Mouse (Mus musculus) heart, postnatal 0 days (tissue): Measurements from ENCODE around the gene Borcs7. TPM values are rescaled to one million over a fixed set of nuclear protein-coding genes. Genes with fewer than 3 reads are reported as not detected.

ENCODE experiments used
- ATAC-seq: fragments of 200-750 bp; cut with Nextera tagmentation; 2 replicates; pipeline ENCODE4 v1.8.0; 2017; ENCODE audit warnings: low read depth, moderate number of reproducible peaks, moderate library complexity; ENCODE audit not compliant: insufficient read depth
- DNase-seq: peaks from one replicate; pipeline ENCODE4 v3.0.0-alpha.2; 2016; ENCODE audit warnings: low spot score
- H3K27ac ChIP-seq: fragments of 300-500 bp; sonication (generic); 2 replicates; pipeline ENCODE4 v1.5.1; 2014; ENCODE audit warnings: low read depth, mild to moderate bottlenecking
- H3K27me3 ChIP-seq: fragments of 300-500 bp; sonication (generic); 2 replicates; pipeline ENCODE4 v1.6.1; 2014; ENCODE audit warnings: low read length, mixed read lengths; ENCODE audit not compliant: control insufficient read depth, insufficient read depth
- H3K36me3 ChIP-seq: fragments of 300-500 bp; sonication (generic); replicated peaks from 2 replicates; pipeline ENCODE4 v1.6.1; 2014; ENCODE audit warnings: low read length, mixed read lengths; ENCODE audit not compliant: control insufficient read depth, insufficient read depth
- H3K4me1 ChIP-seq: fragments of 300-500 bp; sonication (generic); 2 replicates; pipeline ENCODE4 v1.6.1; 2014; ENCODE audit warnings: antibody characterized with exemption; ENCODE audit not compliant: control insufficient read depth, insufficient read depth
- H3K4me2 ChIP-seq: fragments of 300-500 bp; sonication (generic); 2 replicates; pipeline ENCODE4 v1.6.1; 2014; ENCODE audit warnings: low read depth, mild to moderate bottlenecking, low read length, moderate library complexity
- H3K4me3 ChIP-seq: fragments of 300-500 bp; sonication (generic); 2 replicates; pipeline ENCODE4 v1.5.1; 2014; ENCODE audit warnings: low read depth, low read length
- H3K9ac ChIP-seq: fragments of 300-500 bp; sonication (generic); replicated peaks from 2 replicates; pipeline ENCODE4 v1.6.1; 2014; ENCODE audit warnings: low read depth, low read length, mixed read lengths
- H3K9me3 ChIP-seq: fragments of 300-500 bp; sonication (generic); replicated peaks from 2 replicates; pipeline ENCODE4 v1.6.1; 2016; ENCODE audit warnings: low read length; ENCODE audit not compliant: control insufficient read depth
- CTCF ChIP-seq: IDR thresholded peaks from 2 replicates; pipeline ENCODE4 v1.5.1; 2016; ENCODE audit warnings: antibody characterized with exemption, control low read depth, low read depth
- EP300 ChIP-seq: IDR thresholded peaks from 2 replicates; pipeline ENCODE4 v1.6.1; 2016; ENCODE audit warnings: antibody characterized with exemption, low read depth
- WGBS: fragments of 180-500 bp; shearing (Covaris S2); extraction: QIAGEN DNeasy Blood & Tissue Kit; methylation state at CpG from one replicate; pipeline ENCODE4 v1.1.7; 2014; 5-methylcytosine and 5-hydroxymethylcytosine counted together
- polyA plus RNA-seq: library from polyadenylated mRNA; unstranded; fragments of >200 nt; fragmentation: Nextera tagmentation; extraction: Ambion mirVana; gene quantifications from 2 replicates; pipeline ENCODE4 v1.2.1, GENCODE M21; 2015
- total RNA-seq: library from RNA; depleted of rRNA; stranded (reverse); fragments of >200 nt; gene quantifications from 2 replicates; pipeline ENCODE4 v1.2.3, GENCODE M21; 2014; ENCODE audit warnings: low replicate concordance

Gene Borcs7
- total and polyA plus RNA-seq, 2 experiments from 2014 or later = 9.0 to 22.2 TPM

- H3K4me3 ChIP-seq = no peak overlapping the region
- no peak for ATAC-seq
- no peak for DNase-seq
- no peak overlapping the region for H3K4me2 ChIP-seq
- H3K4me1 ChIP-seq = no peaks in the 10 kb centered on the region
- no peak for TF ChIP-seq CTCF
- TF ChIP-seq EP300 = no peak
- H3K27me3 ChIP-seq = no peaks in the 10 kb centered on the region
- H3K9me3 ChIP-seq = 0 out of 2 replicates have a peak, but pooled peaks cover 4% of the 10 kb centered on the region
- peaks cover 53% of the 10 kb centered on the region for H3K36me3 ChIP-seq
- no peak overlapping the region for H3K9ac ChIP-seq
- WGBS = 78% methylated on average over 4 of the region's 4 CpGs
- H3K27ac ChIP-seq = no peak overlapping the region
Observed at GRCm38 (mm10) chr19:46718150-46718549, 28.4 kb downstream of the Borcs7 start.

GRCm38 (mm10) chr19:46724411-46724810 lies 34.7 kb downstream of the Borcs7 start:
- ATAC-seq = no peak
- Histone ChIP-seq H3K9ac (no peak overlapping the region), H3K27ac (no peak overlapping the region), H3K36me3 (peaks cover 35% of the 10 kb centered on the region), H3K4me2 (no peak overlapping the region), H3K9me3 (no peaks in the 10 kb centered on the region), H3K4me3 (no peak overlapping the region), H3K4me1 (no peaks in the 10 kb centered on the region), H3K27me3 (no peaks in the 10 kb centered on the region)
- 72% methylated on average over 11 of the region's 11 CpGs for WGBS
- TF ChIP-seq CTCF (no peak), EP300 (no peak)
- no peak for DNase-seq

DNA sequence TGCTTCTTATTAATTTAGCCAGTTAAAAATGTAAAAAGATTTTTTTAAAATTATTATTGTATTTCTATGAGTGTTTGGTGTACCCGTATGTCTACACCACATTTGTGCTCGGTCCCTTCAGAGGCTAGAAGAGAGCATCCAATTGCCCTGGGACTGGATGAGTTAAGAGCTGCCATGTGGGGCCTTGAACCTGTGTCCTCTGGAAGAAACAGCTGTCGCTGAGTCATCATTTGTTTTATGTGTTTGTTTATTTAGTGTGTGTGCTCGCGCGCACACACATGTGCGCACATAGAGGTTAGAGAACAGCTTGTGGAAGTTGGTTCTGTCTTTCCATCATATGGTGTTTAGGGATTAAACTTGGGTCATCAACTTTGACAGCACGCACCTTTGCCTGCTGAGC lies 36.4 kb downstream of the Borcs7 start:
- H3K36me3 ChIP-seq = peaks cover 18% of the 10 kb centered on the region
- no peak overlapping the region for H3K9ac ChIP-seq
- H3K9me3 ChIP-seq = no peaks in the 10 kb centered on the region
- no peak overlapping the region for H3K4me2 ChIP-seq
- DNase-seq = no peak
- WGBS = 97% methylated on average over 8 of the region's 8 CpGs
- H3K27me3 ChIP-seq = no peaks in the 10 kb centered on the region
- no peak overlapping the region for H3K4me3 ChIP-seq
- no peaks in the 10 kb centered on the region for H3K4me1 ChIP-seq
- no peak for TF ChIP-seq CTCF
- TF ChIP-seq EP300 = no peak
- no peak overlapping the region for H3K27ac ChIP-seq
- ATAC-seq = no peak

DNA sequence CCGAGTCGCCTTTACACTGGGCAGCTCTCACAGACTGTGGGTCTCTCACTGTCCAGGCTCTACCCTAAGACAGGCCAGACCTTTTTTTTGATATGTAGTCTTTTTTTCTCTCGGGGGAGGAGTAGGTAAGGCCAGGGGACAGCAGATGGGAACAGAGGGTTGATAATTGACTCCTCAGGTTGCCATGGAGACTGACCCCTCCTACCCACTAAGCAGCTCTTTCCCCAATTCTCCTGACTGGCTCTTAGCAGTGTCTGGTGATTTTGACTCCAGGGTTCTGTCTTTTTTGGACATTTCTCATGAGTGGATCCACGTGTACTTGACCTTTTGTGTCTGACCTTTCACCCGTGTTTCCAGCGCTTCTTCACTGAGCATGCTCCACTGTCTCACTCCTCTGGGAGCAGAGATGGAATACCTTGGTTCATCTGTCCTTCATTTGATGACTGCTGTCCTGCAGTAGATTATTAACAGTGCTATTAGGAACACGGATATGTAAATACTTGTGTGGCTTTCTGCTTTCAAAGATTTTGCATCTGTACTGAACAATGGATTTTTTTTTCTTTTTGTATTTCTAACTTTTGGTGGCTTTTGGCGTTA lies 37.5 kb downstream of the Borcs7 start:
- WGBS = 59% methylated on average over 8 of the region's 8 CpGs
- Histone ChIP-seq H3K9me3 (no peaks in the 10 kb centered on the region), H3K36me3 (peaks cover 11% of the 10 kb centered on the region; the same call in 1 of the 2 replicates), H3K4me3 (no peak overlapping the region), H3K4me2 (no peak overlapping the region), H3K4me1 (no peaks in the 10 kb centered on the region), H3K27ac (no peak overlapping the region), H3K9ac (no peak overlapping the region), H3K27me3 (no peaks in the 10 kb centered on the region)
- no peak for ATAC-seq
- TF ChIP-seq EP300 (no peak), CTCF (no peak)
- no peak for DNase-seq

DNA sequence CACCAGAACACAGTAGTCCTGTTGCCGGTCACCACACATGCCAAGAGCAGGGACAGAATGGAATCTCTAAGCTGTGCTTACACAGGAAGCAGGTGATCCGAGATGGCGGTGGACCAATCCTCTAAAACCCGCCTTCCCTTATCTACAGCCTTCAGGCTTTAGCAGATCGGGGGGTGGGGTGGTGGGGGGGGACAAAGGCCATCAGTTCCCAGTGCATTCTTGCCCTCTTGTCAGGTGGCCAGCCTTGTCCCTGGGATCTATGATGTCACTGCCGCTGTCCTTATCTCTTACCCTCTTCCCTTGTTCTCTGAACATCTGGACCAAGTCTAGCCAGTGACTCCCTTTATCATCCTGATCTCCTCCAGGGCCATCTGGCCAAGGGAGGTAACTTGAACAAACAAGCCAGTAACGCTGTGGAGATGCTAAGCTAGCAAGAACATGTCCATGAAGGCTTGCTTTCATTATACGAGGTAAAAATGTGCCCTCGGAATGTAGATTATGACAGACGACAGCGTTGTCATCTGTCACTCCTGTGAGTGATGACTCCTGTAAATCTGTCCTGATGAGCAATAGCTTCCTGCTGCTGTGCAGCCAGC lies 38.3 kb downstream of the Borcs7 start:
- 28% methylated on average over 11 of the region's 11 CpGs for WGBS
- Histone ChIP-seq H3K4me3 (no peak overlapping the region), H3K9ac (no peak overlapping the region), H3K4me2 (no peak overlapping the region), H3K36me3 (peaks cover 13% of the 10 kb centered on the region; the same call in 1 of the 2 replicates), H3K27me3 (no peaks in the 10 kb centered on the region), H3K27ac (no peak overlapping the region), H3K9me3 (no peaks in the 10 kb centered on the region), H3K4me1 (no peaks in the 10 kb centered on the region)
- DNase-seq (peak; percentile 30), ATAC-seq (peak; percentile 64; the same call in 1 of the 2 replicates)
- TF ChIP-seq CTCF (no peak), EP300 (no peak)

GRCm38 (mm10) chr19:46728909-46729308 lies 39.2 kb downstream of the Borcs7 start:
- Histone ChIP-seq H3K27me3 (no peaks in the 10 kb centered on the region), H3K4me1 (no peaks in the 10 kb centered on the region), H3K9ac (no peak overlapping the region), H3K27ac (no peak overlapping the region), H3K4me2 (no peak overlapping the region), H3K36me3 (peaks cover 19% of the 10 kb centered on the region), H3K9me3 (no peaks in the 10 kb centered on the region), H3K4me3 (no peak overlapping the region)
- WGBS = 74% methylated on average over 3 of the region's 3 CpGs
- no peak for DNase-seq
- no peak for TF ChIP-seq CTCF
- TF ChIP-seq EP300 = no peak
- no peak for ATAC-seq
